Mouse (Mus musculus): ENCODE results near the gene Rbm14. TPM values are rescaled to one million over a fixed set of nuclear protein-coding genes. Genes with fewer than 3 reads are reported as not detected.
"Not testable (repeated sequence)": the region's sequence is repeated elsewhere in the genome, so short reads cannot be mapped to it uniquely, and the experiment has no call there.

Gene Rbm14
- total and polyA plus RNA-seq, 2 experiments from 2014 or later = 21.2 to 25.3 TPM

DNA sequence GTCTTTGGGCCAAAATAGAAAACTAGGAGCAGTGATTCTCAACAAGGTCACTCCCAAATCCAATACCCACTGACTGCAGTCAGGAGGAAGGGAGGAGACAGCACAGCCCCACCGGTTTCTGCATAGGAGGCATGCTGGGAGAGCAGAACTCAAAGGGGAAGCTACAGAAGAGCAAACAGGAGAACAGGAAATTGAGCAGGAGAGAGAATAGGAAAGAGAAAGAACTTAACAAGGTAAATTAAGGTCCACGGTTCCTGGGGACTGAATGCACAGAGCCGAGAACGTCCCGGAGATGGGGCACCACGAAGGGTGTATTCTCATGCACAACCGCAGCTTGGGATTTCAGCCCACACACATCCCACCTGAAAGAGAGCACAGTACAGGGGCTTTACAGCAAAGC lies 26.2 kb downstream of the Rbm14 start:
- 66% methylated on average over 7 of the region's 7 CpGs for WGBS
- Histone ChIP-seq H3K27me3 (ENCODE audit: control insufficient read depth, insufficient read depth, low read length) (no peaks in the 10 kb centered on the region), H3K9ac (replicated peaks; ENCODE audit: low read depth, low read length) (no peak overlapping the region), H3K9me3 (replicated peaks; ENCODE audit: control insufficient read depth, low read length) (no peaks in the 10 kb centered on the region), H3K4me2 (ENCODE audit: low read depth, low read length) (no peak overlapping the region), H3K4me1 (ENCODE audit: control insufficient read depth, insufficient read depth) (peaks cover 25% of the 10 kb centered on the region), H3K4me3 (ENCODE audit: low read depth, low read length) (no peak overlapping the region), H3K27ac (ENCODE audit: low read depth) (peak overlapping the region; percentile 58; the same call in 1 of the 2 replicates), H3K36me3 (replicated peaks; ENCODE audit: control insufficient read depth, insufficient read depth, low read length) (peaks cover 66% of the 10 kb centered on the region)
- TF ChIP-seq EP300 (IDR thresholded peaks at IDR 0.05; ENCODE audit: low read depth) (no peak), CTCF (IDR thresholded peaks at IDR 0.05; ENCODE audit: low read depth) (no peak)
- no peak for DNase-seq (ENCODE audit: low spot score)
- ATAC-seq (ENCODE audit: insufficient read depth, low read depth) = no peak

GRCm38 (mm10) chr19:4782891-4783290 lies 28.5 kb downstream of the Rbm14 start:
- Histone ChIP-seq H3K4me1 (ENCODE audit: control insufficient read depth, insufficient read depth) (peaks cover 25% of the 10 kb centered on the region; the same call in 1 of the 2 replicates), H3K27me3 (ENCODE audit: control insufficient read depth, insufficient read depth, low read length) (no peaks in the 10 kb centered on the region), H3K27ac (ENCODE audit: low read depth) (no peak overlapping the region), H3K4me2 (ENCODE audit: low read depth, low read length) (no peak overlapping the region), H3K9ac (replicated peaks; ENCODE audit: low read depth, low read length) (no peak overlapping the region), H3K4me3 (ENCODE audit: low read depth, low read length) (no peak overlapping the region), H3K9me3 (replicated peaks; ENCODE audit: control insufficient read depth, low read length) (no peaks in the 10 kb centered on the region), H3K36me3 (replicated peaks; ENCODE audit: control insufficient read depth, insufficient read depth, low read length) (peaks cover 74% of the 10 kb centered on the region)
- no peak for TF ChIP-seq EP300 (IDR thresholded peaks at IDR 0.05; ENCODE audit: low read depth)
- no peak for TF ChIP-seq CTCF (IDR thresholded peaks at IDR 0.05; ENCODE audit: low read depth)
- 71% methylated on average over 2 of the region's 2 CpGs for WGBS
- no peak for DNase-seq (ENCODE audit: low spot score)
- no peak for ATAC-seq (ENCODE audit: insufficient read depth, low read depth)

DNA sequence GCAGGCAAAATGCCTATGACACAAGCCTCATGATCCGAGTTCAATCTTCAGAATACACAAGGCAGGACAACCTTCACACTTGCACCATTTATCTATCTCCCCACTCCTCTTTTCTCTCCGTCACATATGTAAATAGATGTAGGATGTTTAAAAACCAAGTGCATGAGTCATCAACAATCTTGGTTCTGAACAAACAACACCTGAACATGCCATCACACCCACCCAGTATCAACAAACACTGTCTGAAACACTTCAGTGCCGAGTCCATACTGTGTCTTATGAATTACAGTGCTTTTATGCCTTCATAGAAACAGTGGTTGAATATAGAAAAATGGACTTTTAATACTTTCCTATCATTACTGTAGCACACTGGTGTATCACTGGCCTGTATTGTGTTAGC lies 38.6 kb downstream of the Rbm14 start:
- no peak for TF ChIP-seq CTCF (IDR thresholded peaks at IDR 0.05; ENCODE audit: low read depth)
- no peak for TF ChIP-seq EP300 (IDR thresholded peaks at IDR 0.05; ENCODE audit: low read depth)
- ATAC-seq (ENCODE audit: insufficient read depth, low read depth) (no peak), DNase-seq (ENCODE audit: low spot score) (no peak)
- whole genome bisulfite sequencing = 82% methylated on average over 3 of the region's 3 CpGs
- H3K4me3 ChIP-seq (ENCODE audit: low read depth, low read length) = no peak overlapping the region
- H3K9me3 ChIP-seq (replicated peaks; ENCODE audit: control insufficient read depth, low read length) = no peaks in the 10 kb centered on the region
- no peak overlapping the region for H3K9ac ChIP-seq (replicated peaks; ENCODE audit: low read depth, low read length)
- H3K27ac ChIP-seq (ENCODE audit: low read depth) = no peak overlapping the region
- H3K4me1 ChIP-seq (ENCODE audit: control insufficient read depth, insufficient read depth) = no peaks in the 10 kb centered on the region
- no peak overlapping the region for H3K4me2 ChIP-seq (ENCODE audit: low read depth, low read length)
- no peaks in the 10 kb centered on the region for H3K27me3 ChIP-seq (ENCODE audit: control insufficient read depth, insufficient read depth, low read length)
- H3K36me3 ChIP-seq (replicated peaks; ENCODE audit: control insufficient read depth, insufficient read depth, low read length) = peaks cover 60% of the 10 kb centered on the region

- Histone ChIP-seq H3K9me3 (replicated peaks; ENCODE audit: control insufficient read depth, low read length) (no peaks in the 10 kb centered on the region), H3K36me3 (replicated peaks; ENCODE audit: control insufficient read depth, insufficient read depth, low read length) (peaks cover 69% of the 10 kb centered on the region), H3K4me2 (ENCODE audit: low read depth, low read length) (no peak overlapping the region), H3K27me3 (ENCODE audit: control insufficient read depth, insufficient read depth, low read length) (no peaks in the 10 kb centered on the region), H3K4me3 (ENCODE audit: low read depth, low read length) (no peak overlapping the region), H3K27ac (ENCODE audit: low read depth) (no peak overlapping the region; the same call in 1 of the 2 replicates), H3K4me1 (ENCODE audit: control insufficient read depth, insufficient read depth) (no peaks in the 10 kb centered on the region), H3K9ac (replicated peaks; ENCODE audit: low read depth, low read length) (no peak overlapping the region)
- peak; percentile 27 for DNase-seq (ENCODE audit: low spot score)
- no peak for TF ChIP-seq EP300 (IDR thresholded peaks at IDR 0.05; ENCODE audit: low read depth)
- TF ChIP-seq CTCF (IDR thresholded peaks at IDR 0.05; ENCODE audit: low read depth) = no peak
- no peak for ATAC-seq (ENCODE audit: insufficient read depth, low read depth)
- WGBS = 63% methylated on average over 12 of the region's 12 CpGs
Observed at GRCm38 (mm10) chr19:4767507-4768148, 43.8 kb downstream of the Rbm14 start.

- ATAC-seq (ENCODE audit: insufficient read depth, low read depth) (no peak), DNase-seq (ENCODE audit: low spot score) (no peak)
- no peaks in the 10 kb centered on the region for H3K9me3 ChIP-seq (replicated peaks; ENCODE audit: control insufficient read depth, low read length)
- 37% methylated on average over 1 of the region's 1 CpGs for whole genome bisulfite sequencing
- H3K27ac ChIP-seq (ENCODE audit: low read depth) = no peak overlapping the region
- H3K27me3 ChIP-seq (ENCODE audit: control insufficient read depth, insufficient read depth, low read length) = no peaks in the 10 kb centered on the region
- H3K4me1 ChIP-seq (ENCODE audit: control insufficient read depth, insufficient read depth) = peaks cover 7% of the 10 kb centered on the region
- H3K4me2 ChIP-seq (ENCODE audit: low read depth, low read length) = no peak overlapping the region
- no peak for TF ChIP-seq EP300 (IDR thresholded peaks at IDR 0.05; ENCODE audit: low read depth)
- peak; percentile 10; the same call in 1 of the 2 replicates for TF ChIP-seq CTCF (IDR thresholded peaks at IDR 0.05; ENCODE audit: low read depth)
- peaks cover 58% of the 10 kb centered on the region for H3K36me3 ChIP-seq (replicated peaks; ENCODE audit: control insufficient read depth, insufficient read depth, low read length)
- no peak overlapping the region for H3K9ac ChIP-seq (replicated peaks; ENCODE audit: low read depth, low read length)
- H3K4me3 ChIP-seq (ENCODE audit: low read depth, low read length) = no peak overlapping the region
Observed at GRCm38 (mm10) chr19:4762876-4763275, 48.6 kb downstream of the Rbm14 start.

DNA sequence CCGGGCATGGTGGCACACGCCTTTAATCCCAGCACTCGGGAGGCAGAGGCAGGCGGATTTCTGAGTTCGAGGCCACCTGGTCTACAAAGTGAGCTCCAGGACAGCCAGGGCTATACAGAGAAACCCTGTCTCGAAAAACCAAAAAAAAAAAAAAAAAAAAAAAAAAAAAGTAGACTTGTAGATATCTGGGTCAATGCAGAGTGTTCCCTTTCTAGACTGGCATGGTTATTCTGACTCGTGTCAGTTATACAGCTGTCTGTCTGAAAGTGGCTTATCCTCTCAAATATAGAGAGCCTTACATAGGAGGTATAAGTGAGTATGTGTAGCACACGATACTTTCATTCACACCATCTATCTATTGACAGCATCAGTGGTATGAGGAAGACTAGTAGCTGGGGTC lies 50.9 kb downstream of the Rbm14 start:
- H3K9me3 ChIP-seq (replicated peaks; ENCODE audit: control insufficient read depth, low read length); H3K4me2 ChIP-seq (ENCODE audit: low read depth, low read length); H3K4me3 ChIP-seq (ENCODE audit: low read depth, low read length); H3K9ac ChIP-seq (replicated peaks; ENCODE audit: low read depth, low read length); H3K27ac ChIP-seq (ENCODE audit: low read depth); ATAC-seq (ENCODE audit: insufficient read depth, low read depth); H3K27me3 ChIP-seq (ENCODE audit: control insufficient read depth, insufficient read depth, low read length); DNase-seq (ENCODE audit: low spot score): not testable (repeated sequence)
- WGBS = 83% methylated on average over 8 of the region's 8 CpGs
- H3K36me3 ChIP-seq (replicated peaks; ENCODE audit: control insufficient read depth, insufficient read depth, low read length) = peaks cover 49% of the 10 kb centered on the region
- H3K4me1 ChIP-seq (ENCODE audit: control insufficient read depth, insufficient read depth) = peaks cover 14% of the 10 kb centered on the region

All from heart, postnatal 0 days (tissue).